Mouse (Mus musculus) limb, embryonic 15.5 days (tissue): ENCODE results near the gene Scfd2. TPM values are rescaled to one million over a fixed set of nuclear protein-coding genes. Genes with fewer than 3 reads are reported as not detected.

Source experiments
- ATAC-seq: fragments of 200-750 bp; cut with Nextera tagmentation; 2 replicates; pipeline ENCODE4 v1.8.0; 2017; ENCODE audit warnings: low read depth, moderate TSS enrichment; ENCODE audit not compliant: insufficient number of reproducible peaks, low FRiP score, low TSS enrichment
- H3K27ac ChIP-seq: fragments of 300-500 bp; sonication (generic); 2 replicates; pipeline ENCODE4 v1.5.1; 2015; ENCODE audit warnings: moderate library complexity, mild to moderate bottlenecking, inconsistent platforms
- H3K27me3 ChIP-seq: fragments of 300-500 bp; sonication (generic); 2 replicates; pipeline ENCODE4 v1.6.1; 2015; ENCODE audit warnings: inconsistent platforms
- H3K36me3 ChIP-seq: fragments of 300-500 bp; sonication (generic); 2 replicates; pipeline ENCODE4 v1.6.1; 2015; ENCODE audit warnings: inconsistent platforms
- H3K4me1 ChIP-seq: fragments of 300-500 bp; sonication (generic); 2 replicates; pipeline ENCODE4 v1.6.1; 2015; ENCODE audit warnings: inconsistent platforms
- H3K4me2 ChIP-seq: fragments of 300-500 bp; sonication (generic); 2 replicates; pipeline ENCODE4 v1.6.1; 2015; ENCODE audit warnings: mild to moderate bottlenecking, inconsistent platforms
- H3K4me3 ChIP-seq: fragments of 300-500 bp; sonication (generic); 2 replicates; pipeline ENCODE4 v1.5.1; 2015; ENCODE audit warnings: mild to moderate bottlenecking, inconsistent platforms
- H3K9ac ChIP-seq: fragments of 300-500 bp; sonication (generic); 2 replicates; pipeline ENCODE4 v1.6.1; 2015; ENCODE audit warnings: inconsistent platforms
- H3K9me3 ChIP-seq: fragments of 300-500 bp; sonication (generic); 2 replicates; pipeline ENCODE4 v1.6.1; 2016; ENCODE audit warnings: inconsistent platforms
- WGBS: fragments of 180-500 bp; shearing (Covaris S2); methylation state at CpG from one replicate; pipeline ENCODE4 v1.1.7; 2015; 5-methylcytosine and 5-hydroxymethylcytosine counted together
- polyA plus RNA-seq: library from polyadenylated mRNA; unstranded; fragments of >200 nt; fragmentation: Nextera tagmentation; extraction: Ambion mirVana; gene quantifications from 2 replicates; pipeline ENCODE4 v1.2.1, GENCODE M21; 2015

Scfd2 gene
- polyA plus RNA-seq, 1 experiment from 2014 or later = 21.2 TPM

DNA sequence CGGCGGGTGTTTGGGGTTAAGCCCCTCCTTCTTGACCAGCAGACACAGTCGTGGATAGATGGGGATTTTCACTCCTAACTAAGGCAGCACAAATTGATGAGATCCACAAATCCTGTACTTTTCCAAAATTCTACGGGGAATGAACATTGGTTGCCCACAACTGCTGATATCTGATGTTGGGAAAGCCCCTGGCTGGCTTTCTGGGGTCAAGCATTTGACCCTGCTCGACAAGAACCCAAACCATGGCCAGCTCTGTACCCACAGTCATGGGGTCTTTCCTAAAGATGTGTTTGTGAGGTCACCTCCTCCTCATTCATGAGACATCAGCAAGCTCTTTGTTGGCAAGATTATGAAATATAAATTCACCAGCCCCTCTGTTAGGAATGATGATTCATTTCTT is 230.6 kb downstream of the Scfd2 start:
- Histone ChIP-seq H3K4me1 (peaks cover 26% of the 10 kb centered on the region), H3K4me2 (no peak overlapping the region), H3K27ac (no peak overlapping the region), H3K27me3 (no peaks in the 10 kb centered on the region), H3K36me3 (no peaks in the 10 kb centered on the region), H3K4me3 (no peak overlapping the region), H3K9me3 (no peaks in the 10 kb centered on the region), H3K9ac (no peak overlapping the region)
- WGBS = 58% methylated on average over 5 of the region's 5 CpGs
- ATAC-seq = no peak

GRCm38 (mm10) chr5:74300140-74300539 is 231.4 kb downstream of the Scfd2 start:
- Histone ChIP-seq H3K4me1 (peaks cover 23% of the 10 kb centered on the region), H3K27ac (no peak overlapping the region), H3K36me3 (no peaks in the 10 kb centered on the region), H3K4me3 (no peak overlapping the region), H3K9me3 (no peaks in the 10 kb centered on the region), H3K27me3 (no peaks in the 10 kb centered on the region), H3K9ac (no peak overlapping the region), H3K4me2 (no peak overlapping the region)
- no peak for ATAC-seq
- 22% methylated on average over 4 of the region's 4 CpGs for WGBS

GRCm38 (mm10) chr5:74297113-74297512 is 234.4 kb downstream of the Scfd2 start:
- H3K4me2 ChIP-seq = no peak overlapping the region
- WGBS = 89% methylated on average over 5 of the region's 5 CpGs
- ATAC-seq = no peak
- H3K4me3 ChIP-seq = no peak overlapping the region
- H3K27me3 ChIP-seq = no peaks in the 10 kb centered on the region
- H3K9ac ChIP-seq = no peak overlapping the region
- no peak overlapping the region for H3K27ac ChIP-seq
- no peaks in the 10 kb centered on the region for H3K36me3 ChIP-seq
- H3K4me1 ChIP-seq = peaks cover 12% of the 10 kb centered on the region; the same call in 1 of the 2 replicates
- H3K9me3 ChIP-seq = no peaks in the 10 kb centered on the region

DNA sequence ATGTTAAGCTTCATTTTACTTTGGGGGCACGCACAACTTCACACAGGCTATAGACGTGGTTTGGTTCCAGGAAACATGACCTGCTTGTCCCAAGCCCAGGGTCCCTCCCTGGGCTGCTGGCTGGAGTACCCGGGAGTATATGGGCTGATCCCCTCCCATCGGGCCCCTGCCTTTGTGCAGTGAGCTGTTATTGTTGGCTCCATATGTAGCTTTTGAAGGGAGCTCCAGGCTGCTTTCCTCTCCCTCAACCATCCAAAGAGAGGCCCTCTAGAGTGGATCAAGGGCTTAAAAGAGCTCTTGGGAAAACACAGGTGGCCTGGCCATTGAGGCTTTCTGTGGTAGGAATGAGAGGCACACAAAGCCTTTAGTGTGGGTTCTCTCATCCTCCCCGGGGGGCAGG is 235.5 kb downstream of the Scfd2 start:
- ATAC-seq = peak; percentile 54
- H3K27ac ChIP-seq = peak overlapping the region; percentile 69
- no peak overlapping the region for H3K4me3 ChIP-seq
- 49% methylated on average over 5 of the region's 5 CpGs for WGBS
- no peaks in the 10 kb centered on the region for H3K36me3 ChIP-seq
- no peaks in the 10 kb centered on the region for H3K27me3 ChIP-seq
- no peak overlapping the region for H3K4me2 ChIP-seq
- H3K4me1 ChIP-seq = peaks cover 13% of the 10 kb centered on the region; the same call in 1 of the 2 replicates
- H3K9me3 ChIP-seq = no peaks in the 10 kb centered on the region
- no peak overlapping the region for H3K9ac ChIP-seq

- Histone ChIP-seq H3K27ac (no peak overlapping the region), H3K4me3 (no peak overlapping the region), H3K4me2 (no peak overlapping the region), H3K36me3 (no peaks in the 10 kb centered on the region), H3K9ac (no peak overlapping the region), H3K27me3 (no peaks in the 10 kb centered on the region), H3K9me3 (no peaks in the 10 kb centered on the region), H3K4me1 (peaks cover 14% of the 10 kb centered on the region; the same call in 1 of the 2 replicates)
- ATAC-seq = no peak
- 71% methylated on average over 5 of the region's 5 CpGs for WGBS
Measured at GRCm38 (mm10) chr5:74293513-74293912, 238.0 kb downstream of the Scfd2 start.

DNA sequence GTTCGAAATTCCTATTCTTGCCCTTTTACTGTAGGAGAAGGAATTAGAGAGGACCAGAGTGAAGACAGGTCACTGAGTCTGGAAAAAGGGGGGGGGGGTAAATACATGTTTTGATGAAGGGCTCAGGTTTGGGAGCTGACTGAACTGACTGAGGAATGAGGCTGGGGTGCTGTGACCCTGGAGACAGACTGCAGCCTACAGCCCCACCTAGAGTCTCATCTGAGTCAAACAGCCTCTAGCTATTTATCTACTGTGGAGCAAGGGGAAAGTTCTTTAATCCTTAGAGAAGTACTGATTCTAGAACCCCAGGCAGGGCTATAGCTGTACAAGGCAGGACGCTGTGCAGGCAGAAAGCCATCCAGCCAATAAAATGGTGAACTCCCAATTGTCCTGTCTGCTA is 239.5 kb downstream of the Scfd2 start:
- Histone ChIP-seq H3K27me3 (no peaks in the 10 kb centered on the region), H3K4me2 (no peak overlapping the region), H3K9me3 (no peaks in the 10 kb centered on the region), H3K4me3 (no peak overlapping the region), H3K36me3 (no peaks in the 10 kb centered on the region), H3K27ac (no peak overlapping the region), H3K4me1 (peaks cover 14% of the 10 kb centered on the region; the same call in 1 of the 2 replicates), H3K9ac (no peak overlapping the region)
- 67% methylated on average over 2 of the region's 2 CpGs for WGBS
- no peak for ATAC-seq

DNA sequence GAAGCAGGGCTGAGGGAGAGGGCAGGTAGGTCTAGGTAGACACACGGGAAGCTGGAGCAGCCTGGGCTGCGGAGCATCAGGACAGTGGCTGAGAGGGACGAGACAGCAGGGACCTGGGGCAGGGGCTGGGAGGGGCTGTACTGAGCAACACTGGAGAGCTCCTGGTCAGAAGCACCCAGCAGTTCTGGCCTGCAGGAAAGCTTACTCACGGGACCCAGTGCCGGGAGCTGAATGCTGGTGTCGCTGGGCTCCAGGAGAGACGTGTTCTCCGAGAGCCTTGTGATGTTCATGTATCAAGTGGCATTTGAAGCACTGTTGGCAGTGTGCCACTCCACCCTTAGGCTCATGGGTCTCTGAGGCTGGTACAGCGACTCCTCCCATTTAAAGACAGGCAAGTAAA is 240.0 kb downstream of the Scfd2 start:
- Histone ChIP-seq H3K4me1 (peaks cover 14% of the 10 kb centered on the region; the same call in 1 of the 2 replicates), H3K27ac (peak overlapping the region; percentile 44; the same call in 1 of the 2 replicates), H3K9ac (no peak overlapping the region), H3K36me3 (no peaks in the 10 kb centered on the region), H3K27me3 (no peaks in the 10 kb centered on the region), H3K4me2 (no peak overlapping the region), H3K9me3 (no peaks in the 10 kb centered on the region), H3K4me3 (no peak overlapping the region)
- ATAC-seq = no peak
- 67% methylated on average over 9 of the region's 9 CpGs for WGBS

GRCm38 (mm10) chr5:74289957-74290356 is 241.6 kb downstream of the Scfd2 start:
- H3K4me2 ChIP-seq = no peak overlapping the region
- no peaks in the 10 kb centered on the region for H3K36me3 ChIP-seq
- 76% methylated on average over 6 of the region's 6 CpGs for WGBS
- H3K27me3 ChIP-seq = no peaks in the 10 kb centered on the region
- no peaks in the 10 kb centered on the region for H3K9me3 ChIP-seq
- peaks cover 17% of the 10 kb centered on the region; the same call in 1 of the 2 replicates for H3K4me1 ChIP-seq
- H3K9ac ChIP-seq = no peak overlapping the region
- no peak overlapping the region for H3K4me3 ChIP-seq
- no peak for ATAC-seq
- H3K27ac ChIP-seq = no peak overlapping the region

- Histone ChIP-seq H3K9ac (no peak overlapping the region), H3K9me3 (no peaks in the 10 kb centered on the region), H3K4me3 (no peak overlapping the region), H3K27me3 (no peaks in the 10 kb centered on the region), H3K36me3 (no peaks in the 10 kb centered on the region), H3K27ac (no peak overlapping the region), H3K4me1 (peaks cover 22% of the 10 kb centered on the region; the same call in 1 of the 2 replicates), H3K4me2 (no peak overlapping the region)
- 59% methylated on average over 2 of the region's 2 CpGs for WGBS
- no peak for ATAC-seq
Measured at GRCm38 (mm10) chr5:74288206-74288605, 243.4 kb downstream of the Scfd2 start.

DNA sequence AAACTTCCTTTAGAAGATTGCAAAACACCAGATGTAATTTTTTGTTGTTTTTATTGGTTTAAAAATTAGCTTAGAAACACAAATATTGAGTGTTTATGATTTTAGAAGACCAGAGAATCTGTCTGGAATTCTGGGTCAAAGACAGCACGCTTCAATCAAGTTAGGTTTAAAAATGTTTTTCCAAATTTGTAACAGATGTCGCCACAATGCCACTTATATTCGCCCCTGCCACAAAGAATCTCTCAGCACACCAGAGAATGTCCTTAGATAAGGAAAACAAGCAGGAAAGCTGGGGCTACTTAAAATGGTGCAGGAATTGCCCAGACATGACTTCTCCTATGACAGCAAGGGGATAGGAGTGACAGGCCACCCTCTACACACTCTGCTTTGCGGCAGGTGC is 245.3 kb downstream of the Scfd2 start:
- H3K27ac ChIP-seq = no peak overlapping the region
- H3K27me3 ChIP-seq = no peaks in the 10 kb centered on the region
- no peak overlapping the region for H3K4me2 ChIP-seq
- 56% methylated on average over 4 of the region's 4 CpGs for WGBS
- no peaks in the 10 kb centered on the region for H3K9me3 ChIP-seq
- no peak overlapping the region for H3K4me3 ChIP-seq
- peaks cover 32% of the 10 kb centered on the region; the same call in 1 of the 2 replicates for H3K4me1 ChIP-seq
- no peak overlapping the region for H3K9ac ChIP-seq
- H3K36me3 ChIP-seq = no peaks in the 10 kb centered on the region
- no peak for ATAC-seq

DNA sequence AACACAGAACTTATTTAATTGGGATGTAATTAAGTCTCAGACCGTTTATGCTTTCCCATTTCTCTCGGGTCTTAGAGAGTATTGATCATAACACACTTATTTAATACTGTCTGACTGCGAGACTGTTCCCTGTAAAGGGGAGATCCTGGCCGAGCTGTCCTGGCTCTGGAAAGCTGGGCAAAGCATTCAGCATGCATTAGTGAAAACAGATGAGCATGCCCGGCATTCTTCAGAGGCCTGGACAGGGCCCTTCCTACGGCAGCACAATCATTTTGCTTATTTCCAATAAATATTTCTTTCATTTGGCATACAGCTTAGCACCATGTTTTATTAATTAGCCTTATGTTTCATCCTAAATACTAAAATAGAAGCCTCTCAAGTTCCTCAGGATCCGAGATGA is 245.8 kb downstream of the Scfd2 start:
- H3K9me3 ChIP-seq = no peaks in the 10 kb centered on the region
- no peak overlapping the region for H3K4me3 ChIP-seq
- H3K27me3 ChIP-seq = no peaks in the 10 kb centered on the region
- H3K9ac ChIP-seq = no peak overlapping the region
- H3K4me1 ChIP-seq = peaks cover 38% of the 10 kb centered on the region; the same call in 1 of the 2 replicates
- no peaks in the 10 kb centered on the region for H3K36me3 ChIP-seq
- ATAC-seq = no peak
- no peak overlapping the region for H3K4me2 ChIP-seq
- H3K27ac ChIP-seq = no peak overlapping the region
- WGBS = 31% methylated on average over 7 of the region's 7 CpGs

DNA sequence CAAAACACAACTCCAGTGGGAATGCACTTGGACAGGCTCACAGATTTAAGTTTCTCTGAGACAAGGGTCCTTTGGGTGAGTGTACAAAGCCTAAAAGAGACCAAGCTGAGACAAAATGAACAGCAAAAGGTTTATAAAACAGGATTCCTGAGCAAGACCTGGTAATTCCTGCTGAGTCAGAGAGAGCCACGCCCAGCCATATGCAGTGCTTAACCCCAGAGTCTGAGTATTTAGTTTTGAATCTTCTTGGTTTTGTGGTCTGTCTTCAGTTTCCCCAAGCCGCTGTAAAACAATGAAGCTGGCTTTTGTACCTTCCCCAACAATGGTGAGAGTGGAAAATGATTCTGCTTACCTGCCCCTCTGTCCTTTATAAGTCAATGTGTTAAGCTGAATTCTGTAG is 246.3 kb downstream of the Scfd2 start:
- Histone ChIP-seq H3K27ac (no peak overlapping the region; the same call in 1 of the 2 replicates), H3K9me3 (no peaks in the 10 kb centered on the region), H3K4me2 (no peak overlapping the region), H3K4me3 (no peak overlapping the region), H3K36me3 (no peaks in the 10 kb centered on the region), H3K27me3 (no peaks in the 10 kb centered on the region), H3K9ac (no peak overlapping the region), H3K4me1 (peaks cover 38% of the 10 kb centered on the region; the same call in 1 of the 2 replicates)
- no peak for ATAC-seq
- WGBS = 56% methylated on average over 2 of the region's 2 CpGs

- H3K27ac ChIP-seq = no peak overlapping the region
- no peaks in the 10 kb centered on the region for H3K36me3 ChIP-seq
- ATAC-seq = no peak
- 39% methylated on average over 8 of the region's 8 CpGs for WGBS
- H3K27me3 ChIP-seq = no peaks in the 10 kb centered on the region
- H3K9ac ChIP-seq = no peak overlapping the region
- no peak overlapping the region for H3K4me3 ChIP-seq
- no peak overlapping the region for H3K4me2 ChIP-seq
- H3K9me3 ChIP-seq = no peaks in the 10 kb centered on the region
- peaks cover 34% of the 10 kb centered on the region; the same call in 1 of the 2 replicates for H3K4me1 ChIP-seq
Measured at GRCm38 (mm10) chr5:74283545-74283944, 248.0 kb downstream of the Scfd2 start.
